Mouse (Mus musculus) urinary bladder, postnatal 0 days (tissue): ENCODE results near the gene Igll1. TPM values are rescaled to one million over a fixed set of nuclear protein-coding genes. Genes with fewer than 3 reads are reported as not detected.

Source experiments
- polyA plus RNA-seq: library from polyadenylated mRNA; unstranded; fragments of >200 nt; fragmentation: Nextera tagmentation; extraction: Ambion mirVana; gene quantifications from 2 replicates; pipeline ENCODE4 v1.2.1, GENCODE M21; 2015

The Igll1 gene
- polyA plus RNA-seq = not detected in 2 replicates

GRCm38 (mm10) chr16:16863978-16864377 lies at the start of gene Igll1:
Igll1 (minus strand) TSS chr16:16863985.

GRCm38 (mm10) chr16:16896382-16897055 lies 32.7 kb upstream of the Igll1 start, which contains the start of gene Ppm1f:
Ppm1f (plus strand) TSS chr16:16896469.

DNA sequence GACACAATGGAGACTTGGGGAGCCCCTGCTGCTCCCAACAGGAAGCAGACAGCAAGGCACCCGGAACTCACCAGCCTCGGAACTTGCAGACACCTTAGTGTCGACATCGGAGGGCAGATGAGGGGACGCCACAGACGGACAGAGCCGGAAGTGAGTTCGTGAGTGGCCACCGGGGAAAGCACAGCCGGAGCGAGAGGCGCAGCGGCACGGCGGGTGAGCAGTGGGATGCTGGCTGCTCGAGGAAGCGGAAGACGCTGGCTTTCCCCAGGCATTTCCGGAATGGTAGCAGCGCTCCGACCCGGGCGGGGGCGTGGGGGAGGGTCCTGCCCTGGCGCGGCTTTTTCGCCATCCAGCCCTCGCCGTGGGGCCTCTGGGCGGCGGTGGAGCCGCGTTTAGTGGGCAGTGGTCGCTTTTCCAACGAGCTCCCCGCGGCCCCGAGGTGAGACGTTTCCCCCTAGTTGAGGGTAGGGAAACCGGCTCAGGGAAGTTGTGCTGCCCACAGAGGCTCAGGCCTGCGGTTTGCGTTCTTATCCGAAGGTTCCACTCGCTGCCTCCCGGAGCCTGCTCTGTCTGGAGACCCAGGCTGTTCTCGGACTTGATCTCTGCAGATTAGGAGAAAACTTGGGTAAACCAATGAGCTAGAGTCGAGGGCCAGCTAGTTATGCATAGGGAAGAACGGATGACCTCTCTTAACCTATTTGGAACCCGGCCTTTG lies 7.0 kb upstream of the Igll1 start, which contains the start of the genes Top3b and Vpreb1:
Gene Top3b, plus strand, starts transcription at position 120 of the 715 bp plus-strand sequence.
Gene Vpreb1, minus strand, starts transcription at position 227 of the 715 bp plus-strand sequence.

GRCm38 (mm10) chr16:16828757-16829615 lies 34.8 kb downstream of the Igll1 start, which contains the start of gene Spag6l:
Spag6l (minus strand) TSS chr16:16829456.

Other genes with a start within 250 kb of the Igll1 start
- not detected in 2 replicates for gene Olfr19, start 187.6 kb downstream of the Igll1 start, polyA plus RNA-seq
- not detected in 2 replicates for gene Spag6l, start 34.5 kb downstream of the Igll1 start, polyA plus RNA-seq
- 35.3 and 37.2 TPM in 2 replicates for gene Top3b, start 6.8 kb upstream of the Igll1 start, polyA plus RNA-seq
- gene Vpreb1, start 6.9 kb upstream of the Igll1 start, polyA plus RNA-seq = 0.79 and 1.4 TPM in 2 replicates
- 8.2 and 8.5 TPM in 2 replicates for gene Ppm1f, start 32.5 kb upstream of the Igll1 start, polyA plus RNA-seq
- gene Mapk1, start 119.4 kb upstream of the Igll1 start, polyA plus RNA-seq = 128 and 140 TPM in 2 replicates
- 3.8 and 4.5 TPM in 2 replicates for gene Ypel1, start 205.7 kb upstream of the Igll1 start, polyA plus RNA-seq
- 63.4 and 70.7 TPM in 2 replicates for gene Ppil2, start 247.3 kb upstream of the Igll1 start, polyA plus RNA-seq